Mouse (Mus musculus): Measurements from ENCODE around the gene Eogt. TPM values are rescaled to one million over a fixed set of nuclear protein-coding genes. Genes with fewer than 3 reads are reported as not detected.

Eogt gene
- total RNA-seq, 2 experiments from 2014 or later, result 1.7 to 4.5 TPM

GRCm38 (mm10) chr6:97106777-97107176 lies 42.2 kb downstream of the Eogt start:
- peak; percentile 86 for ATAC-seq (replicated peaks; ENCODE audit: poor library complexity, severe bottlenecking)

- ATAC-seq (replicated peaks; ENCODE audit: poor library complexity, severe bottlenecking), result no peak
Measured at GRCm38 (mm10) chr6:97106106-97106505, 42.9 kb downstream of the Eogt start.

GRCm38 (mm10) chr6:97104264-97104852 lies 44.6 kb downstream of the Eogt start:
- peak; percentile 56 for ATAC-seq (replicated peaks; ENCODE audit: poor library complexity, severe bottlenecking)

GRCm38 (mm10) chr6:97101958-97102702 lies 46.9 kb downstream of the Eogt start:
- no peak for ATAC-seq (replicated peaks; ENCODE audit: poor library complexity, severe bottlenecking)

- ATAC-seq (replicated peaks; ENCODE audit: poor library complexity, severe bottlenecking), result no peak
Measured at GRCm38 (mm10) chr6:97101190-97101957, 47.6 kb downstream of the Eogt start.

GRCm38 (mm10) chr6:97082336-97082735 lies 66.6 kb downstream of the Eogt start:
- no peak for ATAC-seq (replicated peaks; ENCODE audit: poor library complexity, severe bottlenecking)

- no peak for ATAC-seq (replicated peaks; ENCODE audit: poor library complexity, severe bottlenecking)
Measured at GRCm38 (mm10) chr6:97080016-97080415, 69.0 kb downstream of the Eogt start.

- ATAC-seq (replicated peaks; ENCODE audit: poor library complexity, severe bottlenecking), result peak; percentile 33
Measured at GRCm38 (mm10) chr6:97060074-97060681, 88.8 kb downstream of the Eogt start, which contains the start of gene Fam19a4. Gene Fam19a4 (minus strand): TSS chr6:97060413.

Other genes with a start within 250 kb of the Eogt start
- not detected in 2 replicates for gene Fam19a4, start 88.8 kb downstream of the Eogt start, total RNA-seq (2014; fragmentation: Nextera tagmentation)
- gene Fam19a4, start 88.8 kb downstream of the Eogt start, total RNA-seq (2017), result not detected in 2 replicates
- 14.3 and 20.2 TPM in 2 replicates for gene Tmf1, start 29.9 kb upstream of the Eogt start, total RNA-seq (2014; fragmentation: Nextera tagmentation)
- 72.7 and 108 TPM in 2 replicates for gene Tmf1, start 29.9 kb upstream of the Eogt start, total RNA-seq (2017)
- 35.8 and 36.8 TPM in 2 replicates for gene Uba3, start 56.5 kb upstream of the Eogt start, total RNA-seq (2014; fragmentation: Nextera tagmentation)
- 54.7 and 64.6 TPM in 2 replicates for gene Uba3, start 56.5 kb upstream of the Eogt start, total RNA-seq (2017)
- 40.8 and 51.9 TPM in 2 replicates for gene Arl6ip5, start 61.5 kb upstream of the Eogt start, total RNA-seq (2014; fragmentation: Nextera tagmentation)
- 62.5 and 68.2 TPM in 2 replicates for gene Arl6ip5, start 61.5 kb upstream of the Eogt start, total RNA-seq (2017)
- gene Lmod3, start 103.6 kb upstream of the Eogt start, total RNA-seq (2014; fragmentation: Nextera tagmentation), result not detected in 2 replicates
- not detected in 2 replicates for gene Lmod3, start 103.6 kb upstream of the Eogt start, total RNA-seq (2017)

Measured in granulocyte monocyte progenitor cell, adult 5-6 weeks (primary cell).